Mouse (Mus musculus): ENCODE data around the gene Gm3002.
"Not testable (repeated sequence)": the region's sequence is repeated elsewhere in the genome, so short reads cannot be mapped to it uniquely, and the experiment has no call there.

Gene Gm3002

GRCm38 (mm10) chr14:3809774-3810173, at the start of gene Gm3002:
Gene Gm3002 (plus strand): TSS chr14:3810074.
- DNase-seq (ENCODE audit: low spot score) = not testable (repeated sequence)

- DNase-seq (ENCODE audit: low spot score) = not testable (repeated sequence)
Observed at GRCm38 (mm10) chr14:3845945-3846344, 36.1 kb downstream of the Gm3002 start, which contains the start of gene Gm3033. Gene Gm3033 (plus strand): TSS chr14:3846245.

- DNase-seq (ENCODE audit: low spot score) = not testable (repeated sequence)
Observed at GRCm38 (mm10) chr14:3883872-3884271, 74.0 kb downstream of the Gm3002 start, which contains the start of gene Gm2916. Gene Gm2916 (plus strand): TSS chr14:3884172.

- DNase-seq (ENCODE audit: low spot score) = not testable (repeated sequence)
Observed at GRCm38 (mm10) chr14:3931456-3931855, 121.6 kb downstream of the Gm3002 start, which contains the start of gene Gm3029. Gene Gm3029 (plus strand): TSS chr14:3931756.

- not testable (repeated sequence) for DNase-seq (ENCODE audit: low spot score)
Observed at GRCm38 (mm10) chr14:3963247-3963646, 153.4 kb downstream of the Gm3002 start, which contains the start of gene Gm3095. Gene Gm3095 (plus strand): TSS chr14:3963547.

GRCm38 (mm10) chr14:3998094-3998493, 188.2 kb downstream of the Gm3002 start, which contains the start of gene Gm3099:
Gene Gm3099 (plus strand): TSS chr14:3998394.
- DNase-seq (ENCODE audit: low spot score) = not testable (repeated sequence)

All from lung, postnatal 25 days (tissue).